Mouse (Mus musculus) stomach, postnatal 0 days (tissue): Measurements from ENCODE around the gene Npy4r.

Experiments
- CTCF ChIP-seq: IDR thresholded peaks from 2 replicates; pipeline ENCODE4 v1.5.1; 2016; ENCODE audit warnings: antibody characterized with exemption, low read depth, mild to moderate bottlenecking, moderate library complexity
- EP300 ChIP-seq: optimal IDR thresholded peaks from 2 replicates; pipeline ENCODE3; 2016; ENCODE audit warnings: antibody characterized with exemption

DNA sequence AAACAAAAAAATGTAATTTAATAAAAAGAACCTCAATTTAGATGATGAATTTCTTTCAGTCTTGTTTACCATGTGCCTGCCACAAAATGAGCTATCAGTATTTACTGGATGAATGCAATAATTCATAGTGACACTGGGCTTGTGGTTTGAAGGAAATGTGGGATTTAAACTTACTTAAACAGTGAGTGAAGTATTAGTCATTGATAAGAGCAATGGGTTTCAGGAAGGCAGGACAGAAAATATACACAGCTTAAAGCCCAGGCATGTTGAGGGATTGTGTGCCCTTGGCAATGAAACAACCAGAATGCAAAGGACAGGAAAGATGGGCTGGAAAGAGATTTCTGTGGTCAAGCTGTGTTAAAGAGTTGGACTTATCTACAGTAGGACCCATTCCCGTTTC lies 10.0 kb downstream of the Npy4r start:
- TF ChIP-seq CTCF (no peak), EP300 (no peak)
